Mouse (Mus musculus) bone marrow macrophage, adult 2 months (primary cell): ENCODE results near the gene Cdhr2. TPM values are rescaled to one million over a fixed set of nuclear protein-coding genes. Genes with fewer than 3 reads are reported as not detected.

Source experiments
- H3K27ac ChIP-seq: 2 replicates; pipeline ENCODE4 v1.5.1; 2012; ENCODE audit warnings: low read depth, low read length; ENCODE audit not compliant: insufficient read depth
- H3K4me1 ChIP-seq: 2 replicates; pipeline ENCODE4 v1.6.1; 2012; ENCODE audit warnings: low read length; ENCODE audit not compliant: control insufficient read depth, insufficient read depth
- H3K4me3 ChIP-seq: 2 replicates; pipeline ENCODE4 v1.5.1; 2012; ENCODE audit warnings: mild to moderate bottlenecking, low read length, moderate library complexity; ENCODE audit not compliant: insufficient read depth
- CTCF ChIP-seq: IDR thresholded peaks from 2 replicates; pipeline ENCODE4 v1.5.1; 2012; ENCODE audit warnings: low read depth, mild to moderate bottlenecking, low read length, moderate library complexity
- POLR2A ChIP-seq: IDR thresholded peaks from 2 replicates; pipeline ENCODE4 v1.6.1; 2012; ENCODE audit warnings: mild to moderate bottlenecking, low read depth, low read length, borderline replicate concordance
- polyA plus RNA-seq: library from polyadenylated mRNA; stranded (reverse); fragments of >200 nt; gene quantifications from 2 replicates; pipeline ENCODE4 v1.2.4, GENCODE M21; 2012; ENCODE audit not compliant: missing spikeins, insufficient read depth, insufficient read length

Gene Cdhr2
- polyA plus RNA-seq, 1 experiment = not detected

GRCm38 (mm10) chr13:54781086-54781485 is 79.8 kb downstream of the Cdhr2 start:
- Histone ChIP-seq H3K4me1 (no peaks in the 10 kb centered on the region), H3K27ac (no peak overlapping the region), H3K4me3 (no peak overlapping the region)
- no peak for TF ChIP-seq CTCF
- TF ChIP-seq POLR2A = no peak

GRCm38 (mm10) chr13:54783235-54783634 is 82.0 kb downstream of the Cdhr2 start:
- H3K4me3 ChIP-seq = no peak overlapping the region
- TF ChIP-seq CTCF (no peak), POLR2A (no peak)
- H3K27ac ChIP-seq = no peak overlapping the region

GRCm38 (mm10) chr13:54783698-54784097 is 82.4 kb downstream of the Cdhr2 start, which contains the start of gene Eif4e1b:
Eif4e1b (plus strand) TSS chr13:54783998.
- Histone ChIP-seq H3K4me3 (no peak within 1 kb of the TSS), H3K4me1 (no peaks in the 10 kb centered on the region), H3K27ac (no peak within 1 kb of the TSS)
- TF ChIP-seq CTCF (no peak), POLR2A (no peak)

More at GRCm38 (mm10) chr13:54783235-54783634, 82.0 kb downstream of the Cdhr2 start:
- H3K4me1 ChIP-seq = no peaks in the 10 kb centered on the region

Other genes starting within 250 kb of the Cdhr2 start
- gene Thoc3, start 232.6 kb upstream of the Cdhr2 start, polyA plus RNA-seq = 18.2 and 19.6 TPM in 2 replicates
- 3.6 and 4.3 TPM in 2 replicates for gene Simc1, start 197.7 kb upstream of the Cdhr2 start, polyA plus RNA-seq
- gene 4833439L19Rik, start 136.0 kb upstream of the Cdhr2 start, polyA plus RNA-seq = 48.5 and 49.2 TPM in 2 replicates
- 44.0 and 45.7 TPM in 2 replicates for gene Arl10, start 126.4 kb upstream of the Cdhr2 start, polyA plus RNA-seq
- gene Nop16, start 111.4 kb upstream of the Cdhr2 start, polyA plus RNA-seq = 18.0 and 19.3 TPM in 2 replicates
- 149 and 158 TPM in 2 replicates for gene Higd2a, start 111.3 kb upstream of the Cdhr2 start, polyA plus RNA-seq
- 35.5 and 43.2 TPM in 2 replicates for gene Cltb, start 90.1 kb upstream of the Cdhr2 start, polyA plus RNA-seq
- gene Faf2, start 79.7 kb upstream of the Cdhr2 start, polyA plus RNA-seq = 40.8 and 49.9 TPM in 2 replicates
- gene Rnf44, start 7.6 kb upstream of the Cdhr2 start, polyA plus RNA-seq = 87.3 and 96.2 TPM in 2 replicates
- gene Gprin1, start 48.4 kb downstream of the Cdhr2 start, polyA plus RNA-seq = not detected in 2 replicates
- not detected in 2 replicates for gene Sncb, start 65.1 kb downstream of the Cdhr2 start, polyA plus RNA-seq
- not detected in 2 replicates for gene Eif4e1b, start 82.5 kb downstream of the Cdhr2 start, polyA plus RNA-seq
- gene Tspan17, start 87.9 kb downstream of the Cdhr2 start, polyA plus RNA-seq = 52.0 and 67.7 TPM in 2 replicates
- 0.60 TPM in 1 of 2 replicates, not detected in the other for gene Unc5a, start 247.9 kb downstream of the Cdhr2 start, polyA plus RNA-seq